Mouse (Mus musculus): Measurements from ENCODE around the gene Fanci.

Gene Fanci

DNA sequence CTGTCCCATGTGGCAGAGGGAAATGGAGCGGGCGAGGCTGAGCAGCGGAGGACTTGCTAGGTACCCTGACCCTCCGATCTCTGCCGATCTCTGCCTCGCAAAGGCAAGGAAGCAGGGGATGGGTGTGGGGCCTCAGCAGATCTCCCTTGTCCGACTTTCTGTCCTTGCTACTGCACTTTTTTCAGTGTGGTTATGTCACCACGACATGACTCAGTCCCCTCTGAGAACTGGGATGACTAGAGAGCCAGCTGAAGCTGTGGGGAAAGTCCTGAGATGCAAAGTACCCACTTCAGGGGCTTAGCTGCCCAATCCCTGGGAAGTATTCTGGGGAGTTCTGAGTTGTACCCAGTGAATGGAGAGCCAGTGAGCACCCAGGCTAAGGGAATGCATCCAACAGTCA is 4.6 kb upstream of the Fanci start:
- in situ Hi-C loops (cut with MboI, MseI) = loop anchor here (5.0 kb wide), 1 partner anchor 85 kb away; no protein-coding TSS in a partner anchor

DNA sequence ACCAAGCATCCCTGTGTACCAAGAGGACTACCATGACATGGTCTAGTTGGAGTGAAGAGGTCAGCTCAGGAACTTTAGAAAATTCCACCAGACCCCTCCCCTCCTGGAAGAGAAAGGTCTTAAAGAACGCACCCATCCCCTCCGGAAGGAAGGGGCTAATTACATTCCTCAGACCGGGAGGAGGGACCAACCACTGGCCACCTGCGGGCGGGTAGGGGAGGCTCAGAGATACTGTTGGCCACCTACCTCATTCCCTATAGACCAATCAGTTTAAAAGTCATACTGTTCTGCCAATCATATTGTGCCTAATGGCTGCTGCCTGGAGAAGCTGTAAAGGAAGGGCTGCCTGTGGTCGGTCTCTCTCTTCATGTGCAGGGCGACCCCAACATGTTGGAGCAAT is 3.7 kb upstream of the Fanci start:
- in situ Hi-C loops (cut with MboI, MseI) = loop anchor here (5.0 kb wide), 1 partner anchor 84 kb away; no protein-coding TSS in a partner anchor

DNA sequence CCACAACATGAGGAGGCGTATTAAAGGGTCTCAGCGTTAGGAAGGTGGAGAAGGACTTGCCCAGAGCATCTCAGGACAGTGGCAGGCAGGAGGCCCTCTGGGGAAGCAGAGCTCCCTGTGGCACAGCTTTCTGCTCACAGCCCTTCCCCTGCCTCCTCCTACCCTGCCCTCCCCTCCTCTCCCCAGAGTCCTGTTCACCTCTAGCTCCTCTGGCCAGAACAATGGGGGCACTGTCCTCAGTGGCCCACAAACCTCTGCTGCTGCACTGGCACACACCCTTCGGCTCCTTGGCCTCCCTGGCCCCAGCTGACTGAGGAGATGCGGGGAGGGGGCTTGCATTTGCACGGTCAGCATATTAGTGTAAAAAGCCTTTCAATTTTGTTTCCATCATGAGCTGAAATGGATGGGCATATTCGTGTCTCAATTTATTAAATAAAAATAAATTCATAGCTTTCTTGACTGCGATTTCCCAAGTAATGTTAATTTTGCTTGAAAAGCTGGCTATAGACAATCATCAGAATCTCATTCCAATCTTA is 3.0 kb upstream of the Fanci start:
- in situ Hi-C loops (cut with MboI, MseI) = loop anchor here (5.0 kb wide), 1 partner anchor 84 kb away; no protein-coding TSS in a partner anchor

DNA sequence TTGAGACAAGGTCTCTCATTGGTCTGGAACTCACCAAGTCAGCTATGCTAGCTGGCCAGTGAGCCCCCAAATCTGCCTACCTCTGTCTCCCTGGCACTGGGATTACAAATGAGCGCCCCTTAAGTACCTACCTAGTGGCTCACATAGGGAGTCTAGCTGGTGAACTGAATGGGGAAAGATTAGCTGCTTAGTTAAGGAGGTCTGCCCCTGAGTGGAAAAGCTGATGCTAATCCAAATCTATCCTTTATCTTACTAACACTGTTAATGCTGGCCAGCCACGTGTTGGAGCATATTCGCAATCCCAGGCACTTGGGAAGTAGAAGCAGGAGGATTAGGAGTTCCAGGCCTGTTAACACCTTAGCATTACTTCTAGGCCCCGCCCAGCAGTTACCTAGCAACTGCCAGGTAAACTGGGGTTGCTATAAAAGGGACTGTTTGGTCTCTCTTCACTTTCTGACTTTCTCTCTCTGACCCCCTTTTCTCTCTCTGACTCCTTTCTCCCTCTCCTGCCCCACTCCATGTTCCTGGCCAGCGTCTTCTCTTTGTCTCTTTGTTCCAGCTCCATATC is 1.5 kb upstream of the Fanci start:
- in situ Hi-C loops (cut with MboI, MseI) = no loop called here

DNA sequence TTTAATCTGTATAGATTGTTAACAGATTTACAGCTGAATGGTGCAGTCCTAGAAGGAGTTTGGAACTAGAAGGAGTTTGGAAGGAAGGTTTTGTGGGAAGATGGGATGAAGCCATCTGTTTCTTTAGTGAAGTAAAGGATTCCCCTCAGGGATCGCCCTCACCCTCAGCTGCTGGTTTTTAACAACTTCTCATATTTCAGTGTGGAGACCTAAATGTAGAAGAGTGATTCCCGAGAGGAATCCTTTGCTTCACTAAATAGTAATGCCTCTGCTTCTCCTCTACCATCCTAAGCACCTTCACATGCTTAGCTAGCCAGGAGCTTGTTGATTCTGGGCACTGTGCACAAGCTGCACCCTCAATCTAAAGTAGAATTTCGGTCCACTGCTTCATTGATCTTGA is 258 bp upstream of the Fanci start:
- in situ Hi-C loops (cut with MboI, MseI) = no loop called here

DNA sequence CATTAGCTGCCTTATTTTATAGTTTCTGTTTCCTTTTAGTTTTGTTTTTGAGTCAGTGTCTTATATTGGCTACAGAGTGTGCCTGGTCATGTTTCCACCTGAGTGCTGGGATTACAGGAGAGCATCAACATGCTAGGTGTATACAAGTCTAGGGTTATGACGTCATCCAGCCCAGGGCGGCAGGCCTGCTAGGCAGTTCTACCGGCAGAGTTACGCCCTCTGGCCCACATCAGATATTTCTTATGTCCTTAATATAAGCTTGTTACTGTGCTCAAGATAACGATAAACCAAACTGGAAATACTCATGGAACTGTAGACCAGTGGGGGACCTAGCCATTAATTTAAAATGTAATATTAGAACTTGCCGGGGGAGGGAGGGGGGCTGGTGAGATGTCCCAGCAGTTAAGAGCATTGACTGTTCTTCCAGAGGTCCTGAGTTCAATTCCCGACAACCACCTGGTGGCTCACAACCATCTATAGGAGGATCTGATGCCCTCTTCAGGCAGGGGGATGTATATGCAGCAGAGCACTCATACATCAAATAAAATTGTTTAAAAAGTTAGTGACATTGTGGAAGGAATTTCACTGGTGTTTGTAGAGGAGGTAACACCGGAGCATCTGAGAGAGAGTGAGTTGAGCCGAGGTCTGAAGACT is 1.3 kb downstream of the Fanci start:
- in situ Hi-C loops (cut with MboI, MseI) = no loop called here

DNA sequence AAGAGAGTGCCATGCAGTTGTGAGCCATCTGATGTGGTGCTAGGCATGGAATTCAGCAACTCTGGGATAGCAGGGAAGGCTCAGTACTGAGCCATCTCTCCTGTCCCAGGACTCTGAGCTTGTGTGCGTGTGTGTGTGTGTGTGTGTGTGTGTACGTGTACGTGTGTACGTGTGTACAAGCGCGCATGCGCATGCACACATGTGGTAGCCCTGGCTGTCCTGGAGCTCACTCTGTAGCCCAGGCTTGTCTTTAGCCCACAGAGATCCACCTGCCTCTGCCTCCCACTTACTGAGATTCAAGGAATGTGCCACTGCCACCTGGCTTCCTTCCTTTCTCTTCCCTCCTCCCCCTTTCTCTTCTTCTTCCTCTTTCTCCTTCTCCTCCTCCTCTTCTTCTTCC is 2.2 kb downstream of the Fanci start:
- in situ Hi-C loops (cut with MboI, MseI) = no loop called here

DNA sequence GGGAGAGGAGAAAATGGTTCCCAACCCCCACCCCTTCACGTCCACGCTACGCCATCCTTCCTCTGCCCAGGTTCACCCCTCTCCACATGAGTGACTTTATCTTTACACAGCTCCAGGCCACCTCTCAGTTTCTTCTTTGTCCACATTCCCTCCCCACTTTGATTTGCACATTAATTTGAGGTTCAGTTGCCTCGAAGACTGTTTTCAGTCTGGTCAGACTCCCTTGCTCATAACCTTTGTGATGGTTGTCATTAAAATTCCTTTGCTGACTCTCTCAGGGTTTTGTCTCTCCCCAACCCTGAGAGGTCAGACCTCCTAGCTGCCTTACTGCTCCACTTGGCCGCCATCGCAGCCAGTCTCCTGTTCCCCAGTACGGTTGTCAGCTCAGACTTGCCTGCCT is 2.9 kb downstream of the Fanci start:
- in situ Hi-C loops (cut with MboI, MseI) = no loop called here

DNA sequence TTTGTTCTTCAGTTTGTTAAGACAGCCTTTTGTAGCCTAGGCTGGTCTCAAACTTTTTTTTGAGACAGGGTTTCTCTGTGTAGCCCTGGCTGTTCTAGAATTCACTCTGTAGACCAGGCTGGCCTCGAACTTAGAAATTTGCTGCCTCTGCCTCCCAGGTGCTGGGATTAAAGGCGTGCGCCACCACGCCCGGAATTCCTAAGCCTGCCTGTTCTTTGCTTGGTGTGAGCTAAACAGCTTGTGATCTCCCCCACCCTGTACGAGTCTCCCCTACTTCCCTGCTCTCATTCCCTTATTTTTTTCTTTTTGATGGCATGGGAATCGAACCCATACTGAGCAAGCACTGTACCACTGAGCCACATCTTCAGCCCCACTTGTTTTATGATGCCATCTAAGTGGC is 3.5 kb downstream of the Fanci start:
- in situ Hi-C loops (cut with MboI, MseI) = no loop called here

DNA sequence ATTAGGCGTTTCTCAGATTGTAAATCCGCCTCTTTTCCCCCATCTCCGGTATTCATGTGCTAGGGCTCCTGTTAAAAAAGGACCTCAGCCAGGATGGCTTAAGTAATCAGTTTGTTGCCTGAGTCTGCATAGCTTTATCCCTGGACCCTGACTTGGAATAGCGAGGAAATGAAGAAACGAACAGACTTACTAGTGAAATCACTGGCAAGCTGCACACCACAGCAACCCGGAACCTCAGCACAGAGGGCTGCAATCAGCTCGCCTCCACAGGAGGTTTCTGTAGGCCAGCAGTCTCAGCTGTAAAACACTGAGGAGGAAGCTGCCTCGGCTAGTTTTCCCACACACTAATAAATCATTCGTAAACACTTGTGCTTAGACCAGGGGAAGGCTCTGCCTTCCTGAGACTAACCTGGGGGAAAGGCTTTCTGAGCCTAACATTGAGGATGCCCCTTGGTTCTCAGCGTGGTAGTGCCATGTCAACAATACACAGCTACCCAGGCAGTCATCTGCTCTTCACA is 5.8 kb downstream of the Fanci start:
- in situ Hi-C loops (cut with MboI, MseI) = no loop called here

DNA sequence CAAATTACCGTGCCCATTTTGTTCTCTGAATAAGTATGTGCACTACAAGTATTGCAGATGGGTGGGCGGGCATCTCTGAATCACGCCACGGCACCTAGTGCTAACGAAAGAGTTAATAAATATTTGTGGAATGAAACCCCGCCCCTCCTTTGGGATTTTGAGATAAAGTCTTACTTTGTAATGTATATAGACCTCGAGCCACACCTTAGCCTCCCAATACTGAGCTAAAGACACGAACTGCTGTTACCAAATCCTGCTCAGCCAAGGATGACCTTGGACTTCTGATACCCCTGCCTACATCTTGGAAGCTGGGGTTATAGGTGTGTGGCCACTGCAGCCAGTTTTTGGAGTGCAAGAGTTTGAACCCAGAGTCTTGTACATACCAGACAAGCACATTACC is 6.7 kb downstream of the Fanci start:
- in situ Hi-C loops (cut with MboI, MseI) = no loop called here

DNA sequence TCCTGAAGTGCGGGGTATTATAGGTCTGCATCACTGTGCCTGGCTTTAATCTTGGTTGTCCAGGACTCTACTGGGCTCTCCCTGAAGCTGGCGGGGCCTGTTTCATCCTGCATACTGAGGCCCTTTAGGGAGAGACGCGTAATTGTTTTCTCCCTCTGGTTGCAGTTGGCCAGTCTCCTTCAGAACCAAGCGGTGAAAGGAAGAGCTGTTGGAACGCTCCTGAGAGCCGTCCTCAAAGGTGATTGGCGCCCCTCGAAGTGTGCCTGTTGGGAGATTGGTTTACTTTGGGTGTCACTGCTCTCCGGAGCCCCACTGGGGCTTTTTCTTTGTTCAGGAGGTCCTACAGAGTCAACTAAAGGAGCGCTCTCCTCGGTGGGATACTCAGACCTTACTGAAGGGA is 7.2 kb downstream of the Fanci start:
- in situ Hi-C loops (cut with MboI, MseI) = no loop called here

DNA sequence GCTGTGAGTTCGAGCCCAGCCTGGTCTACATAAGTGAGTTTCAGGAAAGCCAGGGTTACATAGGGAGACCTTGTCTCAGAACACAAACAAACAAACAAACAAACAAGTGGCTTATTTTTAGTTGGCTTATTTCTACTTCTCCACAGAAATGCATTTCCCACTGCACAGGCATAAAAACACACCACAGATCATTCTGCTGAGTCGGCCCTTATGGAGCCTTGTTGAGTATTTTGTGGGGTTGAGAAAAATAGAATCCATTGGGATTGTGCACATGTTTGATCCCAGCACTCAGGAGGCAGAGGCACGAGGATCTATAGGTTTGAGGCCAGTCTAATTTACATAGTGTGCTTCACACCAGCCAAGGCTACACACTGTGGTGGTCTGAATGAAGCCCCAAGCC is 8.6 kb downstream of the Fanci start:
- in situ Hi-C loops (cut with MboI, MseI) = loop anchor here (5.0 kb wide), 1 partner anchor 47 kb away; no protein-coding TSS in a partner anchor

DNA sequence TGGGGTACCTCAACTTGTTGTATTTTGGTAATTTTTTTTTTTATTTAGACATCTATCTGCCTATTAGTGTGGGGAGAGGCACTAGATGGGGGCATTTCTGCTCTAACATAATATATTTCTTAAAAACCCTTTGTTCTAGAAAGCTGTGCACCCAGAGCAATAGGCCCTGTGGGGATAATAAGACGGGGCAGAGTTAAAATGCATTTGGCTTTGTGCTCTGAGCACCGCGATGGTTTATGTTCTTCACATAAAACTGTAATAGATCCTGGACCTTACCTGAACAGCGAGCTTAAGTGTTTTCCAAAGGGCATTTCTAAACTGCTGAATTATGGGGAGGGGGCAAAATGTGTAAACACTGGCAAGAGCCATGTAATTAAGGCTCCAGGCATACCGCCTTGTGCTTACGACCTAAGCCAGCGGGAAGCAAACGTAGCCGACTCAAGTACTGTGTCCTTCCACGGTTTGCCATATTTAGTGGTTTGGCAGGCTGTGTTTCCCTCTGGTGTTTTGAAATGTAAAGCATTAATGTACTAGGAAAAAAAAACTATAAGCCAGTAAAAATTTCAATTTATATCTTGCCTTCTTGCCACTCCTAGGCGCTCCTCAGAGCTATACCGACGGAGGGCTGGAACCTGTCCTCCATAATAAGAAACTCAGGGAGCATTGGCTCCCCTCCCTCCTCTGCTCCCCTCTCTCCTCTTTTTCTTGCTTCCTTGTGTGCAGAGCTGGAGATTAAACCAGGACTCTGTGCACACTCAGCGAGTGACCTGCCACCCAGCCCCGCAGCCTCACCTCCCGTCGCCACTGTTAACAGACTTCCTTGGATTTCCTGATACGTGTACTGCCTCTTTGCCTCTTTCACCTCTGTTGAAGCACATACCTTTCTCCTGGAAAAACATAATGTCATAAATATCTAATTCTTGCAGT is 23.0 kb downstream of the Fanci start:
- in situ Hi-C loops (cut with MboI, MseI) = no loop called here

DNA sequence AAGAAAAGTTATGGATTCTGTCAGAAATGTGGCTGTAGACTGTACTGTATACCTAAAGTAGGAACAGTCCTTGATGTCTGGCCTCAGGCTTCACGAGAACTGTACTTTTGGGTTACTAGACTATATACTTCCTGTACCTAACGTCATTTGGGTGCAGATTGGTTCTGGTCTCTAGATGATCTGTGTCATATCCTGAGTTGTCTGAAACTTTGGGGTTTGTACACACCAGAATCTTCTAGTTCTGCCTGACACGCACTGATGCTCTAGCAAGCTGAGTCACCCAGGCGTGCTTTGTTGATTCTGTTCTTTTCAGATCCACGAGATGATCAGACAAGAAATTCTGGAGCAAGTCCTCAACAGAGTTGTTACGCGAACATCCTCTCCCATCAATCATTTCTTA is 28.2 kb downstream of the Fanci start:
- in situ Hi-C loops (cut with MboI, MseI) = no loop called here

DNA sequence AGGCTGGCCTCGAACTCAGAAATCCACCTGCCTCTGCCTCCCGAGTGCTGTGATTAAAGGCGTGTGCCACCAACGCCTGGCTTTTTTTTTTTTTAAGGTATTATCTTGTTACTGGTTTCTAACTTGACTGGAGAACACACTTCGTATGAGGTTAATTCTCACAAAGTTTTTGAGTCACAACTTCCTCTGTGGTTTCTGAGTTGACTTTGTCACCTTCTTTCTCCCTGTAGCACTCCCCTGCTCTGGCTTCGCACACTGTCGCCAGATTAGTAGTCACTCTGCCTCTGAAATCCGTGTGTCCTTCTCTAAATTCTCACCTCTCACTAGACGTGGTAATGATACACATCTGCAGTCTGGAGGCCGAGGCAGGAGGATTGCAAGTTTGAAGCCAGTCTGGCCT is 31.1 kb downstream of the Fanci start:
- in situ Hi-C loops (cut with MboI, MseI) = no loop called here

DNA sequence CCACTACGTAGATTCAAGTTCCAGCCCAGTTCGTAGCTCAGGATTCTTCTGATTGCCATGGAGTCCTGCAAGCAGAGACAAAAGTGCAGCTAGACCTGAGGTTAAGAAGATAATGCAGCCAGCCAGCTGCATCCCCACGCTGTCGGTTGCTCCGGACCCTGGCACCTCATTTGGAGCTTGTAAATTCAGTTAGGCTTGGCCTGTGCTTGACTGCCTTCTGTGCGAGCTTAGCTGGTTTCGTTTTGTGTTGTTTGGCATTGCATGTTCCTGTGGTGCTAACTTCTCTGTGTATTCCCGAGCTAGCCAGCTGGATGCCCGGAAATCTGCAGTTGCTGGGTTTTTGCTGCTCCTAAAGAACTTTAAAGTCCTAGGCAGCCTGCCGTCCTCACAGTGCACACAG is 34.1 kb downstream of the Fanci start:
- in situ Hi-C loops (cut with MboI, MseI) = no loop called here

DNA sequence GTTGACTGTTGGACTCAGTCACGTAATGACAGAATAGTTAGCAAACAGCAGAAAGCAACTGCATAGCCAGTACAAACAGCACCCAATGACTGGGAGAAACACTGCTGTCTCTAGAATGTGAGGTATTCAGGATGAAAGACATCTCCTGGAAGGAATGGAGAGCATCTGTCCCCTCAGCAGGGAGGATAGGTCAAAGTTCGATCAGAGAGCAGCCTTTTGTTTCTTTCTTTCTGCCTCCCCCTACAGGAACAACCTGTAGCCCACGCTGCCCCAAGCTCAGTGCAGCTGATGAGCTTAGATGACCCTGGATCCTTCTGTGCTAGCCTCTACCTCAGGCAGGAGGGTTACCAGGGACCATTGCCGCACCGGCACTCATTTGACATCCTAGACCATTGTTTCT is 36.5 kb downstream of the Fanci start:
- in situ Hi-C loops (cut with MboI, MseI) = no loop called here

DNA sequence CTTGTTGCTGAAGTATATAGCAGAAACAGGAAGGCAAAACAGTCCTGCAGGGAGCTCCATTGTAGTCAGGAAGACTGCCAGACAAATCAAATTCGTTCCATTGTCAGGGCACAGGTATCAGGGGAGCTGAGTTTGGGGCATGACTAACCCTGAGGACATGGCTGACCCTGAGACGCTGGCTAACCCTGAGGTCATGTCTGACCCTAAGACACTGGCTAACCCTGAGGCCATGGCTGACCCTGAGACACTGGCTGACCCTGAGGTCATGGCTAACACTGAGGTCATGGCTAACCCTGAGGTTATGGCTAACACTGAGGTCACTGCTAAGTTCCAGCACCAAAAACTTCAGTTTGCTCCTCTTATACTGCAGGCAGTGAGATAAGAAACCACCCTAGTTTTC is 48.3 kb downstream of the Fanci start:
- in situ Hi-C loops (cut with MboI, MseI) = no loop called here

DNA sequence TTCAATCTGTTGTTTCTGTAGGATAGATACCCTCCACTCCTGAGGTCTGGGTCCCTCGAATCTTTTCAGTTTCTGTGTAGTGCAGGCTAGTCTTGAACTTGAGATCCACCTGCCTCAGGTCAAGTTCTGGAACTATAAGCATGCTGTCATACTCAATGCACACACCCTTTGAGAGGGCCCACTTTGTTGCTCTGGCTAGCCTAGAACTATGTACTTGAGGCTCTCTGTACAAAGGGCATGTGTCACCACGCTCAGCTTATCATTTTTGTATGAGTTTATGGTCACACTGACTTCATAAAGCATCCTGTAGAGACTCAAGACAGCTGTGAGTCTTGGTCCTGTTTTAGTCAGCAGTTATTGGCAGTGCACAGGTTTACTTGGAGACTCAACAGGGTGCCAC is 55.3 kb downstream of the Fanci start:
- in situ Hi-C loops (cut with MboI, MseI) = loop anchor here (5.0 kb wide), 1 partner anchor 45 kb away; no protein-coding TSS in a partner anchor

DNA sequence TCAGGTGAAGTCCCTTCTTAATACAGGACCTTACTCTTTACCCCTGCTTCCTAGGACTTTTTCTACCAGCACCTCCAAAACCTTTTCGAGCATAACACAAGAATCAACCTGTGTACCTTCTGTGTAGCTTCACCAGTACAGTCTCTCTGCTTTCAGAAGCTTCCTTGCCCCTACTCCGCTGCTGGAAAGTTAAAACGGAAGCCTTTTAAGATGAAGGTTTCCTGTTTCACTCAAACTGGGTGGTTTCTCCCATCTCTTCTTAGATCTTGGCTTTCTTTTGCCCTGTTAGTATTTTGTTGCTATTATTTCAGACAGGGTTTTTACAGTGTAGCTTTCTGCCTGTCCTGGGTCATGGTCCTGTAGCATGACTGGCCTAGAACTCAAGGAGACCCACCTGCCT is 55.8 kb downstream of the Fanci start:
- in situ Hi-C loops (cut with MboI, MseI) = loop anchor here (5.0 kb wide), 1 partner anchor 45 kb away; no protein-coding TSS in a partner anchor

DNA sequence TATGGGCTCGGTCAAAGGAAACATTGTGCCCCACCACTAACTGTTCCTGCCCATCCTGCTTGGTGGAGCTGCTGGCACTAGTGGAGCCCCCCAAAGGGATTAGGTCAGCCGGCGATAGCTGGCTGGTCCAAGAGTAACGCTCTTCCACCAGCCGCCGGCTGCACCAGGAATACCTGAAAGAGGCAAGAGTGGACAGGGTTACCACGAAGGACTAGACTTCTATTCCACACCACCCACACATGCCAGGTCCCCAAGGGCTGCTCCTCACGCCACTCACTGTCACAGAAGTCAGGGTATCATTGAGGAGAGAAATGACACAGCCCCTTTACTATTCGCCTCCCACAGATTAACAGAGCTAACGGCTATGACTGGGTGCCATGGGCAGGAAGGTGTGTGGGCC is 70.0 kb downstream of the Fanci start:
- in situ Hi-C loops (cut with MboI, MseI) = loop anchor here (25.0 kb wide), 1 partner anchor 851 kb away; the partner anchor contains the start of gene Rccd1

Data from T-helper 2 cell (primary cell).